Mouse (Mus musculus) erythroblast, embryonic 14.5 days (primary cell): ENCODE data around the gene Ciart. TPM values are rescaled to one million over a fixed set of nuclear protein-coding genes. Genes with fewer than 3 reads are reported as not detected.
"Not testable (repeated sequence)": the region's sequence is repeated elsewhere in the genome, so short reads cannot be mapped to it uniquely, and the experiment has no call there.

Experiments used
- H3K27me3 ChIP-seq: 2 replicates; pipeline ENCODE4 v1.6.1; 2012; ENCODE audit warnings: inconsistent platforms; ENCODE audit not compliant: control insufficient read depth
- H3K36me3 ChIP-seq: 2 replicates; pipeline ENCODE4 v1.6.1; 2012; ENCODE audit warnings: mild to moderate bottlenecking, inconsistent platforms; ENCODE audit not compliant: control insufficient read depth
- H3K4me1 ChIP-seq: 2 replicates; pipeline ENCODE4 v1.6.1; 2012; ENCODE audit warnings: inconsistent platforms; ENCODE audit not compliant: control insufficient read depth
- H3K4me3 ChIP-seq: replicated peaks from 2 replicates; pipeline ENCODE3; 2012; ENCODE audit warnings: moderate library complexity, mild to moderate bottlenecking, inconsistent platforms
- H3K9me3 ChIP-seq: 2 replicates; pipeline ENCODE4 v1.6.1; 2012; ENCODE audit warnings: low read length, inconsistent platforms, mixed read lengths; ENCODE audit not compliant: control insufficient read depth
- GATA1 ChIP-seq: IDR thresholded peaks from 2 replicates; pipeline ENCODE4 v1.6.1; 2012; ENCODE audit warnings: low read length, inconsistent platforms, mixed read lengths
- TAL1 ChIP-seq: IDR thresholded peaks from 3 replicates; pipeline ENCODE4 v1.6.1; 2012; ENCODE audit warnings: low read length, inconsistent platforms, mixed read lengths
- polyA plus RNA-seq: library from polyadenylated mRNA; stranded (reverse); fragments of >175 nt; gene quantifications from 2 replicates; pipeline ENCODE4 v1.2.3, GENCODE M21; 2012

The Ciart gene
- polyA plus RNA-seq, 1 experiment: 0.05 TPM

DNA sequence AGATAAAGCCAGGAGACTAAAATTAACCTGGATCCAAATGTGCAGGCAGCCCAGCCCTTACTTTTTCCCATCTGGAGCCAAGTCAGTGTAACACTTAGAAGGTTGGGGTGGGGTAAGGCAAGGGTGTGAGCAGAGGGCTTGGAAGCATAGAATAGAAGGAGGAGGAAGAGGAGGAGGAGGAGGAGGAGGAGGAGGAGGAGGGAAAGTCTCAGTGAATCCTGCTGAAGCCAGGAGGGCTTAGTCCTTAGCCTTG is 20.2 kb upstream of the Ciart start:
- Histone ChIP-seq H3K27me3 (peaks cover 72% of the 10 kb centered on the region), H3K9me3 (peaks cover 11% of the 10 kb centered on the region; the same call in 1 of the 2 replicates), H3K36me3 (peaks cover 5% of the 10 kb centered on the region), H3K4me3 (no peak overlapping the region), H3K4me1 (peaks cover 15% of the 10 kb centered on the region)
- no peak for TF ChIP-seq TAL1
- no peak for TF ChIP-seq GATA1

DNA sequence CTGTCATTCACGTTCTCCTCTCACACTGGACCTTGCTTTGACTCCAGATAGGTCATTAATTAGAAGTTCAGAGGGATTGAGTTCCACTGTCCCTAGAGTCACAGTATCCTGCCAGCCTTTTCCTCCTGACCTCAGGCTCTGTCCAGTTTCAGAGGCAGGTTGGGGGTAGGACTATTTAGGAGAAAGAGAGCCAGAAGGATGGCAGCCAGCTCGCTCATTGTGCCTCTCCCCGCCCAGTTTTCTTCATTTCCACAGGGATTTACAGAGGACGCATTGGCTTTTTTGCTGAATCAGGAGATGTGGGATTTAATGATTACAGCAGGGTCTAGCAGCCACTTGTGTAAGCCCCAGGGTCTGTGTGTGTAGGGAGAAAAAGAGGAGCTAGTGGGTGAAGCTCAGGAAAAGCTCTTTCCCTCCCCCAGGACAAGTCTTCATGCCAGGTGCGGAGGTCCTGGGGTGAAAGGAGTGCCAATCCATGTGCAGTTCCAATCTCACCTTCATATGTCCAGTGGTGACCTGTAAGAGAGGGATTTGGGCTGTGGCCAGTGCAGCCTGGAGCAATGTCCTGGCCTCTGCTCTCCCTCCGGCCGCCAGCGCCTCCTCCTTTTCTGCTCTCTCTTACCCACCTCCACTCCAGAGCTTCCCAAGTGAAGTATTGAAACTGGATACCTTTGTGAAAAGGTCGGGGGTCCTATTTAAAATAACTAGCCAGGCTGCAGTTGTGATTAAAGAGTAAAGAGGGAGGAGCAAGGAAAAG is 19.7 kb upstream of the Ciart start:
- Histone ChIP-seq H3K36me3 (peaks cover 5% of the 10 kb centered on the region), H3K4me3 (no peak overlapping the region), H3K27me3 (peaks cover 67% of the 10 kb centered on the region), H3K9me3 (peaks cover 11% of the 10 kb centered on the region; the same call in 1 of the 2 replicates), H3K4me1 (peaks cover 12% of the 10 kb centered on the region)
- TF ChIP-seq TAL1 (no peak), GATA1 (no peak)

DNA sequence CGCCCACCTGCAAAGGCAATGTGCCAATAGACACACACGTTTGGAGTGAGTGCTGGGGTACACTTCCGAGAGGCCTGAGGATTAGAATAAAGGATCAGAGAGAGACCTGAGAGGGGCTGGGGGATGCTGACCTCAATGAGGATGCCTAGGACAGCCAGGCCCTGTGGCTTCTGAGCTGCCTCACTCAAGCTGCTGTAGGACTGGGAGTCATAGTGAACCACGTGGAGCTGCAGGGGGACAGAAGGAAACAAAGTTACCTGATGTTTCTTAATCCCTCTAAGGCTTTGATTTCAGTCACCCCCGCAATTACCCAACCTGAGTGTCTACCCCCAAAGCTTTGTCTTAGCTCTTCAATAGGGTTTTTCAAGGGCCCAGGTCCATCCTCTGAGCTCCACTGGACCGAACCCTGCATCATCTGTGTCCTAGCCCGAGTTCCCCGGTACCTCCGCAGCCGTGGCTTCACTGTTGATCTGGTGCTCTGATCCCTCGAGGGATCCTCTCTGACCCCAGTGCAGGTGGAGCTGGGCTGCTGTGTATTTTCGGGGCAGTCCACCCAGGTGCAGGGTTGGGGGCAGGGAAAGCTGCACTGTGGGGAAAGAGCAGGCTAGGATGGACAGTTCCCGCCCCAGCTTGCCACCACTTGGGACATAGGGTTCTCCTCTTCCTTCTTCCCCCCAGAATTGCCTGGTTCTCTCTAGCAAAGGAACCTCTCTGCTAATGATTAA is 17.9 kb upstream of the Ciart start:
- H3K4me3 ChIP-seq: no peak overlapping the region
- H3K27me3 ChIP-seq: peaks cover 48% of the 10 kb centered on the region
- no peak for TF ChIP-seq GATA1
- TF ChIP-seq TAL1: no peak
- peaks cover 12% of the 10 kb centered on the region for H3K4me1 ChIP-seq
- peaks cover 8% of the 10 kb centered on the region; the same call in 1 of the 2 replicates for H3K9me3 ChIP-seq
- H3K36me3 ChIP-seq: peaks cover 13% of the 10 kb centered on the region

DNA sequence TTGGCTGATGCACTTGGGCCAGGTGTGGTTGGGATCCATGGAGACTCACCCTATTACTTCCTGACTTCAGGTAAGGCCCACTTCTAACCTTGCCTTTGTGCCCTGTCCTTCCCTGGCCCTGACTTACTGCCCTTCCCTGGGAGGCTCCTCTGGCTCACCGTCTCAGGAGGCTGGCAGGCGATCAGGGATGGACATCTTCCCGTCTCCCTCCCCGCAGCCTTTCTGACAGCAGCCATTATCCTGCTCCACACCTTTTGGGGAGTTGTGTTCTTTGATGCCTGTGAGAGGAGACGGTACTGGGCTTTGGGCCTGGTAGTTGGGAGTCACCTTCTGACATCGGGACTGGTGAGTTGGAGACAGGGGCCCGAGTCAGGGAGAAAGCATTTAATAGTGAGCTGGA is 13.4 kb upstream of the Ciart start:
- H3K9me3 ChIP-seq, H3K4me3 ChIP-seq: not testable (repeated sequence)
- Histone ChIP-seq H3K4me1 (peaks cover 40% of the 10 kb centered on the region), H3K27me3 (peaks cover 23% of the 10 kb centered on the region), H3K36me3 (peaks cover 13% of the 10 kb centered on the region)

DNA sequence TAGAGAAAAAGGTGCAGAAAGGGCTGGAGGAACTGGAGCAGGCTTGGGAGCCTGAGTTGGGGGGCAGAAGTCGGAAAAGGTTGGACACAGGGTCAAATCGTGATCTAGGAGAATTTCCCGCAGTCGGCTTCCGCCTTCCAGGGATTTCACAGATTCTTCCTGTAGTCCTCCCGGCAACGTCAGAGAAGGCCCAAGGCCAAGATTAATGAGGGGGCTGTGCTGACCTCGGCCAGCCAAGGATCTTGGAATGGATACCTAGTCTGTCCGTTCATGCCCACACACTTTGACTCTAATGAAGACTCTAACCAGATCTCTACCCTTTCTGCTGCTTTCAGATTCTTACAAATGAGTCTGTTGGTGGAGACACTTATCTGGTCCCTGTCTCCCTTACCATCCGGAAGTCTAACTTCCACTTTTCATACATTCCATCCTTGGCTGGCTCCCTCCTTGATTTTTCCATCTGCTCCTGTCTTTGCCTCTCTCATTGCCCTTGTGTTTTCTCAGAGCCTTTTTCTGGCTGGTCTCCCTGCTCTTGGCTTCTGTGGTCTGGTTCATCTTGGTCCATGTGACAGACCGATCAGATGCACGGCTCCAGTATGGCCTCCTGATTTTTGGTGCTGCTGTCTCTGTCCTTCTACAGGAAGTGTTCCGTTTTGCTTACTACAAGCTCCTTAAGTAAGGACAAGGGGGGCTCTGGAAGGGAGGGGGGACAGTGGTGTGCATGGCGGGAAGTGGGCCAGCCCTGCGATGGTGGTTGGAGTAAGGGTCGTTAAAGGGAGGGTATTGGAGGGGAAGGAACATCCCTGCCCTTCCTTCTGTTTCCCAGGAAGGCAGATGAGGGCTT is 12.5 kb upstream of the Ciart start:
- Histone ChIP-seq H3K36me3 (peaks cover 13% of the 10 kb centered on the region), H3K4me1 (peaks cover 40% of the 10 kb centered on the region), H3K4me3 (peak overlapping the region; percentile 72), H3K27me3 (peaks cover 20% of the 10 kb centered on the region), H3K9me3 (no peaks in the 10 kb centered on the region)
- TF ChIP-seq TAL1 (no peak), GATA1 (no peak)

DNA sequence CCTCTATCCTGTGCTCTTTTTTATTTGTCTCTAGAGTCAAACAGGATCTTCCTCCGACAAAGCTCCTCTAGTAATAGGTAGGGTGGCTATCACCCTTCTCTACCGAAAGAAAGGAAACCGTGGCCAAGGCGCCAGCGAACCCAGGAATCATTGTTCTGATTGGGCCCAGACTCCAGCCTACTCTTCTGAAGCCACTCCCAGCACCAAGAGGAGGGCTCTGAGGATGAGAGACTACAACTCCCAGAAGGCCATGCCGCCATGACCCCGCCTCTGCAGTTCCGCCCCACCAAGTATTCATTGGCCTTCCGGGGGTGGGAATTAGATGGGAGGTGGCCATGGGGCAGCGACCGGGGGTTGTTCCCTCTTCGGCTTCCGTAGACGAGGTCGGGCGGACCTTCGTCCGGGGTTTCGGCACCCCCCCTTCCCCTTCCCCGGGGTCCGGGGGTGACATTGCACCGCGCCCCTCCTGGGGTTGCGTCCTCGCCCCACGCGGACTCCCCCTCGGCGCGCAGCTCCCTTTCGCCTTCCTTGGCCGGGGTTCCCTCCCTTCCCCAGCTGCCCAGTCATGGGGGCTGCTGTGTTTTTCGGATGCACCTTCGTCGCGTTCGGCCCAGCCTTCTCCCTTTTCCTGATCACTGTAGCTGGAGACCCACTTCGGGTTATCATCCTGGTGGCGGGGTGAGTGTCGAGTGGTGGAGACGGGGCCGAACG is 11.7 kb upstream of the Ciart start, which contains the start of gene Aph1a:
TSS of gene Aph1a (plus strand) at position 364 of the 711 bp plus-strand sequence.
- Histone ChIP-seq H3K27me3 (peaks cover 20% of the 10 kb centered on the region), H3K4me1 (peaks cover 40% of the 10 kb centered on the region), H3K36me3 (peaks cover 13% of the 10 kb centered on the region), H3K4me3 (peak within 1 kb of the TSS; percentile 72)
- H3K9me3 ChIP-seq: not testable (repeated sequence)

DNA sequence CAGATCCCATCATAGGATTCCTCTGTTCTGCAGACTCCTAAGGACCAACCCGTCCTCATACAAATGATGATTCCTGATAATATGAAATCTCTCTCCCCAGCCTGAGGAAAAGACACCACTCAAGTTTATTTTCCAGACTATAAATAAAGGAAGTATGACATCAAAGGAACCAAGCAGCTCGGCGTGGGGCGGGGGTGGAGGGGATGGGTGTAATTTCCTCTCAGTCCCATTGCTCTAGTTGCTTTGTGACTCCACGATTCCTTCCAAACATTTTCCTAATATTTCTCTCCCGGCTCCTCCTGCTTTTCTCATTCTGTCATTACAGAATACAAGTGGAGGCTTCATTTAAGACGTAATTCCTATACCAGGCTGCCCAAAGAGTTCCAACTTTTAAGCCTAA is 11.1 kb upstream of the Ciart start:
- peaks cover 13% of the 10 kb centered on the region for H3K36me3 ChIP-seq
- H3K4me1 ChIP-seq: peaks cover 40% of the 10 kb centered on the region
- TF ChIP-seq GATA1 (no peak), TAL1 (no peak)
- H3K27me3 ChIP-seq: peaks cover 20% of the 10 kb centered on the region
- H3K9me3 ChIP-seq: no peaks in the 10 kb centered on the region
- H3K4me3 ChIP-seq: peak overlapping the region; percentile 66

DNA sequence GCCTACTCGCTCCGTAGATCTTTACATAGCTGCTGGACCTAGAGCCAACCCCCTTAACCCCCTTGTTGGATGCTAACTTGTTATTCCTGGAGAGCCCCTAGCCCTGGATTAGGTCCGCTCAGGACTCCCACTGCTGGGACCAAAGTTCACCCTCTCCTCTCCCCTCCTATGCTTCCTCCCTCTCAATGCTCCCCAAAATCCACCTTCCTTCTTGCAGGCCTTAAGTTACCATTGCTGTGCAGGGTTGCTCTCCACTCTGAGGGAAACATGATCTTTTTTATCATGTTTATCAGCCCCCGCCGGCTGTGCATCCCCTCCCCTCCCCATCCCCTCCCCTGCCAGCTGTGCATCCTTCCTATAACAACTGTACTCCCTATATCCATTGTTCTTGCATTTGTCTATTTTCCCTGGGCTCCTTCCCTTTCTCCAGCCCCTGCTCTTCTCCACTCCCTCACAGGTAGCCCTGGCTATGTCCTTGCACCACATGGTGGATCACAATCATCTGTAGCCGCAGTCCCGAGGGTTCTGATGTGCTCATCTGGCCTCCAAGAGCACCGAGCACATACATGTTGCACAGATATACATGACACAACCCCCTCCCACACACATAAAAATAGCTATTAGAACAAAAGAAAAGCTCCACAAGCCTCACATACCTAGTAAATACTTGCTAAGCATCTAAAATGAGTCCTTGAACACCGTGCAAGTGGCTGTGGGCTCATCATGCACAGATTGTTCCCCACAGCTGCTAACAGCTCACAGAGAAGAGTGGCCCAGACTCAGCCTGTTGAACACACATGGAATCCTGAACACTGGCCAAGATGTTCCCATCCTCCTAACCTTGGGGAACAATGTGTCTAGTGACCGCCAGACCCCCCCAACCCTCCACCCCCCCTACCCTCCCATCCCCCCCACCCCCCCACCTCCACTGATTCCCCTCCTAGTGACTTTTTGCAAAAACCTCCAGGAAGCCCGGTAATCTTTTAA is 10.3 kb upstream of the Ciart start:
- no peak for TF ChIP-seq TAL1
- no peak for TF ChIP-seq GATA1
- peaks cover 25% of the 10 kb centered on the region for H3K27me3 ChIP-seq
- peaks cover 8% of the 10 kb centered on the region for H3K36me3 ChIP-seq
- H3K4me1 ChIP-seq: peaks cover 40% of the 10 kb centered on the region
- H3K9me3 ChIP-seq: no peaks in the 10 kb centered on the region
- H3K4me3 ChIP-seq: no peak overlapping the region
